Mouse (Mus musculus) cerebellum, adult 11-12 months (tissue): Measurements from ENCODE around the gene Dhx30.
A peak's percentile ranks its signal among the peaks of the same experiment; 100 is the strongest.
"Not testable (repeated sequence)": the region's sequence is repeated elsewhere in the genome, so short reads cannot be mapped to it uniquely, and the experiment has no call there.

Experiments used
- DNase-seq: peaks from one replicate; pipeline ENCODE4 v3.0.0; 2022

Dhx30 gene

GRCm38 (mm10) chr9:110117779-110118139, at the start of gene Dhx30:
Dhx30 (minus strand) TSS chr9:110117830.
- DNase-seq: no peak

DNA sequence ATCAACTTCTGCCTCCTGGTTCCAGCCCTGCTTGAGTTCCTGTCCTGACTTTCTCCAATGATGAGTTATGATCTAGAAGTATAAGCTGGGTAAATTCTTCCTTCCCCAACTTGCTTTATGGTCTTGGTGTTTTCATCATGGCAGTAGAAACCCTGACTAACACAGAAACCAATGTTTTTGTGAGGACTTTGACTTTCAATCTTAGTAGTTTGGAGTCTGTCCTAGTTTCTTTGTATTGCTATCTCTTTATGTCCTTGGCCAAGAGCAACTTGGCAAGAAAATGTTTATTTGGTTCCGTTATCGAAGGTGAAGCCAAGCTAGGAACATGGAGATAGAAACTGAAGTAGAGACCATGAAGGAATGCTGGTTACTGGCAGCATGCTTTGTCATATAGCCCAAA, 45.4 kb upstream of the Dhx30 start:
- DNase-seq: no peak

DNA sequence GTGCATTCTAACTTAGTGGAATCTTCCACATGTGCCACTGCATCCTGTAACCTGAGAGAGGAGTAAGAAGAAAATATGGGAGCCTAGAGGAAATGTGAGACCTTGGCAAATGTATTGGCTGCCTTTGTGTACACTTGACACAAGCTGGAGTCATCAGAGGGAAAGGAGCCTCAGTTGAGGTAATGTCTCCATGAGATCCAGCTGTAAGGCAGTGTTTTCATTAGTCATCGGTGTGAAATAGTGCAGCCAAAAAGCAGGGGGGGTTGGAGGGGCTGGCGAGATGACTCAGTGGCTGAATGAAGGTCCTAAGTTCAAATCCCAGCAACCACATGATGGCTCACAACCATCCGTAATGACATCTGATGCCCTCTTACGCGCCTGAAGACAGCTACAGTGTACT, 44.8 kb upstream of the Dhx30 start:
- no peak for DNase-seq

DNA sequence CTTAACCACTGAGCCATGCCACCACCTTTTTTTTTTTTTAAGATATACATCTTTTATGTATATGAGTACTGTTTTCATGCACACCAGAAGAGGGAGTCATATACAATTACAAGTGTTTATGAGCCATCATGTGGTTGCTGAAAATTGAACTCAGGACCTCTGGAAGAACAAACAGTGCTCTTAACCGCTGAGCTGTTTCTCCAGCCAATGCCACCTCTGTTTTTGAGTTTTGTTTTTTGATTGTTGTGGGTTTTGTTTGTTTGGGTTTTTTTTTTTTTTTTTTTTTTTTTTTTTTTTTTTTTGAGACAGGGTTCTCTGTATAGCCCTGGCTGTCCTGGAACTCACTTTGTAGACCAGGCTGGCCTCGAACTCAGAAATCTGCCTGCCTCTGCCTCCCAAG, 42.9 kb upstream of the Dhx30 start:
- not testable (repeated sequence) for DNase-seq

GRCm38 (mm10) chr9:110159036-110159435, 41.4 kb upstream of the Dhx30 start:
- DNase-seq: no peak

- DNase-seq: no peak
Observed at GRCm38 (mm10) chr9:110148598-110148997, 31.0 kb upstream of the Dhx30 start.

GRCm38 (mm10) chr9:110142097-110142496, 24.5 kb upstream of the Dhx30 start:
- no peak for DNase-seq

DNA sequence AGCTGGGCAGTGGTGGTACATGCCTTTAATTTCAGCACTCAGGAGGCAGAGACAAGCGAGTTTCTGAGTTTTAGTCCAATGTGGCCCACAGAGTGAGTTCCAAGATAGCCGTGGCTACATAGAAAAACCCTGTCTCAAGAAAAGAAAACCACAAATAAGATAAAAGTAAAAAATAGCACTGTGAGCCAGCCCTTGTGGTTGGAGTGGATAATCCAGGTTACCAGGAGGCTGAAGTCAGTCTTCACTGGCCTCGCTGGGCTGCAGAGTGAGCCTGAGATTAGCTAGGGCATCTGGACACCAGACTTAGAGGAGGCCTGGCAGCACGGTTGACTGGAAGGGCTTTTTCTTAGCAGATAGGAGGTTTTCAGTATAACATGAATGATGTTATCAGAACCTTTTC, 21.5 kb upstream of the Dhx30 start:
- DNase-seq: no peak

DNA sequence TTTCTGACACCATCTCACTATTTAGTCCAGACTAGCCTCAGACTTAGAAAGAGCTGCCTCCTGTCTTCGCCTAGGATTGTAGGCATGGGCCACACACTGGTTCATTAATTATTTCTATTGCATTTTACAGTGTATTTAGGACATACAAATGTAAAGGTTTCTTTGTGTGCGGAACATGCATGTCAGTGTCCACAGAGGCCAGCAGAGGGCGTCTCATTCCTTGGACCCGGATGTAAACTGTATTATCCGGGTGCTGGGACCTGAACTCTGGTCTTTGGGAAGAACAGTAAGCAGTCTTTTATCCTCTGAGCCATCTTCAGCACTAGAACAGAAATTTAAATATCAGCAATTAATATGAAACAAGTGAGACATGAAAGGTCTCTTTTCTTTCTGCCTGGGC, 16.5 kb upstream of the Dhx30 start:
- no peak for DNase-seq

- DNase-seq: no peak
Observed at GRCm38 (mm10) chr9:110132921-110133320, 15.3 kb upstream of the Dhx30 start.

GRCm38 (mm10) chr9:110132201-110132605, 14.6 kb upstream of the Dhx30 start:
- no peak for DNase-seq

DNA sequence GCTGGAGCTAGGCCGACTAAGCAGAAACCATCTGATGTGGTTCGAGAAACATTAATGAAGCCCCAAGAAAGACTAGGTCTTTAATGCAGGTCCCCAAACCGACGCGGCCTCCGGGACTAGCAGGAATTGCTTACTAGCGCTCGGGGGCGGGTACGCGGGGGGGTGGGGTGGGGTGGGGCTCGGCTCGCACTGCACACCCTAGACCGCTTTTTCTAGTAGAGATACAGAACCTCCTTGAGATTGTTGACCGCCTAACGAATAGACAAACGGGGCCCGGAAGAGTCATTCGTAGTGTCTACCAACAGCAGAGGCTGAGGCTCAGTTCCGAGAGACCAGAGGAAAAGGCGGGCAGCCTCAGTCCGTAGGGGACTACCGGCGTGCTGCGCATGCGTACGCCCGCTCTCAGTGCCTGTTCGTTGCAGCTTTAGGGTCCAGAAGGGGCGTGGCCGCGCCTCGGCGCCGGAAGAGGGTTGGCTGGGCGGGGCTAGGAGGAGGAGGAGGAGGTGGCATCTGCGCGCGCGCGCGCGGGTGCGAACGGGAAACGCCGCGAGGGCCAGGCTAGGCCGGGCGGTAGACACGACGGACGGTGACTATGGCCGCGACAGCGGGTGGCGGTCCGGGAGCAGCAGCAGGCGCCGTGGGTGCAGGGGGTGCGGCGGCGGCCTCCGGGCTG, 14.0 kb upstream of the Dhx30 start:
- DNase-seq: peak; percentile 99

- no peak for DNase-seq
Observed at GRCm38 (mm10) chr9:110130896-110131524, 13.4 kb upstream of the Dhx30 start.

- not testable (repeated sequence) for DNase-seq
Observed at GRCm38 (mm10) chr9:110124008-110124540, 6.4 kb upstream of the Dhx30 start.

GRCm38 (mm10) chr9:110123322-110123721, 5.7 kb upstream of the Dhx30 start:
- no peak for DNase-seq

DNA sequence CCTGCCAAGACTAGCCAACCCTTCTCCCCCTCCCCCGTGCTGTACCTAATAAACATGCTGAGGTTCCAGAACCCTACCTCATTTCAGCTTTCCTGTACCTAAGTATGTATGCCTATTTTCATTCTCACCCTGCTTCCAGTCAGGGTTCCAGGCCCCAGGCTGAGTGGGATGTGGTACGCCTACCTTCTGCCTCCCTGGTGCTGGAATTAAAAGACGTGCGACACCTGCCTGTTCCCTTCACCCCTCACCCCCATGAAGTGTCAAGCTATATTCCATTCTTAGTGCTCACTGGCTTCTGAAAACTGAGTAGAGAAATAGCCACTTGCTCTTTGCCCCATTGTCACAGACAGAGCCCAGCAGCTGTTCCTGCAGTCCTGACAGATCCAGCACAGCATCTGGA, 3.8 kb upstream of the Dhx30 start:
- DNase-seq: no peak

GRCm38 (mm10) chr9:110118249-110118648, 619 bp upstream of the Dhx30 start:
- DNase-seq: no peak

DNA sequence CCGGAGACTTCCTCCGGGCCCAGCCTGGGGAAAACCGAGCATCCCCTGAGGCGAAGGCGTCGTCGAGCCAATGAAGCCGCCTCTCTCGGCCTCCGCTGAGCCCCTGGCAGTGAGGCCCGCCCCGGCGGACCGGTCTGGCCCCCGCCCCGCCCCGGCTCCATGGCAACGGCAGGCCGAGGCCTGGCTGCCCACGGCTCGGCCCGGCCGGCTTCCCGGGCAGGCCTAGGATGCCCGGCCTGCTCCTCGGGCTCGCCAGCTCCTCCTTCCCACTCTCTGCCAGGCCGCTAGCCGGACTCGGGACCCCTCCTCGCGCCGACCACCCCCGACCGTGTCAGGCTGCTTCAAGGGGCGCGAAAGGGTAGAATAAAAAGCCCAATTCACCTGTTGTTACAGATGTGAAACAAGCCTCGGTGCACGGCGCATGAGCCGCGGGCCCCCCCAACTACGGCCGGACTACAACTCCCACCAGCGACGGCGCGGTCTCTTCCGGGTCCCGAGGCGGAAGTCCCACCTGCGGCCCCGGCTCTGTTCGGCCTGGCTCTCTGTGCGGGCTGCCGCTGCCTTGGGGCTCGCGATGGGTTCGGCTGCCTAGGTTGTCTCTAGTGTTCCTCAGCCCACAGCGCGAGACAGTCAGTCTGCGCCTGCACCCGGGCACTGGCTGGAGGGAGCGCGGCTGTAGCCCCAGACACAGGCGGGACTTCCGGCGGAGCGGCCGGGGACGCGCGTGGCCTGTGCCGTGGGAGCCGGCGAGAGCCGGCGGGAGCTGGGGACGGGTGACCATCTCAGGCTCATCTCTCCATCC, 452 bp downstream of the Dhx30 start, which contains the start of gene Smarcc1:
Gene Smarcc1 (plus strand): TSS at position 732 of the 802 bp plus-strand sequence.
- DNase-seq: peak; percentile 80

GRCm38 (mm10) chr9:110116353-110116976, 1.2 kb downstream of the Dhx30 start:
- no peak for DNase-seq

DNA sequence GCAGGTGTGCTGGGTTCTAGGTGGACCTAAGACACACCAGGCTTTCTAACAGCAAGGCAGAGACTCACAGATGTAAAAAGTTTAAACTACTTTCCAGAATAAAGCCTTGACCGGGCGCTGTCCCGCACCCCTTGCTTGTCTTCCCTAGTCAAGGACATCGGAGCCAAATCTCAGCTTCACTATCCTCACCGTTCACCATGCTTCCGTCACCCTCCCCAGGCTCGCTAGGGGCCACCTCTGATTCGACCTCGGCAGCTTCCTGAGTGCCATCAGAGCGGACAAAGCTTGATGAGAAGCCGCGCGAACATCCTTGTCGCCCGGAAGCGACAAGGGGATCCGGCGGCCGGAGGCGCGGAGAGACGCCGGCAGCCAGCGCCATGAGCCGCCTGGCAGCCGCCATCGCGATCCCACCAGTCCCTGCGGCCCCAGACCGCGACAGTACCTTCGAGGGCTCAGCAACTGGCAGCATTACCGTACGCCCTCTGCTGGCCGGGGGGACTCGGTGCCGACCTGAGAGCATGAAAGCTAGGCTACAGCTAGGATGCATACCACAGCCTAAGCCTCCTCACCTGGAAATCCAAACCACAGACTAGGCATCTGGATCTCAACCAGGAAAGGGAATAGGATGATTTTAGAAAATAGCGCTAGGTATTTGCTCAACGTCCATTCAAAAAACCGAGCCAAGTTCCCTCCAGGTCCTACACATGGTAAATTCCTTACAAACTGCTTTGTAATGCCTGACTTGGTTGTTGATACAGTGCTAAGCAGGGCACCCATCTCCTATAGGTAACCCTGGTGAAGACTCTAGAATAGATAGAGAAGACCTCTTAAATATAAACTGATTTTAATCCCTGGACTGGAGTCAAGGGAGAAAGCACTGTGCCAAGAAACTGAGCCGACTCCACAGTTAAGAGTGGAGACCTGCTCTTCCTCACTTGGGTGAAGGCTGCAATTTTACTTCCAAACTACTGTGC, 16.7 kb downstream of the Dhx30 start:
- DNase-seq: peak; percentile 87

DNA sequence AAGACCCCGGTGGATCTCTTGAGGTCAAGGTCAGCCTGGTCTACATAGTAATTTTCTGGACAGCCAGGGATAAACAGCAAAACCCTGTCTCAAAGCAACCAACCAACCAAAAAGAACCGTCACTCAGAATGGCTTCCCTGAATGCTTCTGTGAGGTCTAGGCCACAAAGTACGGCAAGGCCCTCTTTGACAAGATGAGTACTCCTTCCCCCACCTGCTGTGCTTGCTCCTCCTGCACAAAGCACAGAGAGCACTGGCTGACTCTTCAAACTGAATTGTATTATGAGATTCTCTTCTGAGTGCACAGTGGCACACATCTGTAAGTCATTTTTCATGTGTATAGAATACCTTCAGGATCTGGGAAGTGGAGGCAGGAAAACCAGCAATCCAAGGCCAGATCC, 19.8 kb downstream of the Dhx30 start:
- no peak for DNase-seq

DNA sequence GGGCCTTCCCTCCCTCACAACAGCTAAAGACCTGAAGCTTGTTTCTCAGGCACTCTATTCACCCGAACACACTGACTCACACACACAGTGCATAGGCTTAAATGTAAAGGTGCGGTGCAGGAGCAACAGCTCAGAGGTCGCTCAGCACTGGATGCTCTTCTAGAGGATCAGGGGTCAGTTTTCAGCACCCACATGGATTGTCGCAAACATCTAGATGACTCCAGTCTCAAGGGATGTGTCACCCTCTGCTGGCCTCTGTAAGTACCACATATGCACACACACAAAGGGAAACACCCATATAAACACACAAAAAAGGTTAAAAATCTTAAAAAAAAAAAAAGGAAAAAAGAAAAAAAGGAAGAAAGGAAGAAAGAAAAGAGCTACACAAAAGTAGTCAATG, 22.9 kb downstream of the Dhx30 start:
- DNase-seq: no peak
